Mouse (Mus musculus): Measurements from ENCODE around the gene Tmem223. TPM values are rescaled to one million over a fixed set of nuclear protein-coding genes. Genes with fewer than 3 reads are reported as not detected.

The Tmem223 gene
- polyA plus RNA-seq, 1 experiment from 2014 or later, result 253 TPM

GRCm38 (mm10) chr19:8756635-8757387 lies 14.0 kb upstream of the Tmem223 start, which contains the start of gene Nxf1:
Gene Nxf1, plus strand, starts transcription at chr19:8757073.
- peak within 1 kb of the TSS; percentile 97 for H3K4me3 ChIP-seq
- peak; percentile 93 for ATAC-seq (ENCODE audit: low read depth)
- peak within 1 kb of the TSS; percentile 95 for H3K9ac ChIP-seq
- H3K9me3 ChIP-seq, result no peaks in the 10 kb centered on the region
- H3K36me3 ChIP-seq, result peaks cover 38% of the 10 kb centered on the region
- peak within 1 kb of the TSS; percentile 87 for H3K27ac ChIP-seq (replicated peaks)
- no peaks in the 10 kb centered on the region for H3K27me3 ChIP-seq
- H3K4me2 ChIP-seq, result peak within 1 kb of the TSS; percentile 88
- WGBS, result under 1% methylated on average over 75 of the region's 75 CpGs
- peaks cover 34% of the 10 kb centered on the region for H3K4me1 ChIP-seq (replicated peaks)

GRCm38 (mm10) chr19:8757471-8757998 lies 13.3 kb upstream of the Tmem223 start:
- H3K4me3 ChIP-seq, result peak overlapping the region; percentile 97
- 5% methylated on average over 14 of the region's 14 CpGs for WGBS
- ATAC-seq (ENCODE audit: low read depth), result no peak
- H3K36me3 ChIP-seq, result peaks cover 38% of the 10 kb centered on the region
- H3K4me2 ChIP-seq, result peak overlapping the region; percentile 88
- no peaks in the 10 kb centered on the region for H3K9me3 ChIP-seq
- H3K27ac ChIP-seq (replicated peaks), result peak overlapping the region; percentile 87
- H3K27me3 ChIP-seq, result no peaks in the 10 kb centered on the region
- H3K9ac ChIP-seq, result peak overlapping the region; percentile 95
- peaks cover 34% of the 10 kb centered on the region for H3K4me1 ChIP-seq (replicated peaks)

GRCm38 (mm10) chr19:8758899-8759298 lies 11.9 kb upstream of the Tmem223 start:
- WGBS, result 98% methylated on average over 2 of the region's 2 CpGs
- H3K36me3 ChIP-seq, result peaks cover 39% of the 10 kb centered on the region
- no peak overlapping the region; the same call in 1 of the 2 replicates for H3K4me3 ChIP-seq
- peak overlapping the region; percentile 88 for H3K4me2 ChIP-seq
- peaks cover 34% of the 10 kb centered on the region for H3K4me1 ChIP-seq (replicated peaks)
- H3K9me3 ChIP-seq, result no peaks in the 10 kb centered on the region
- no peak for ATAC-seq (ENCODE audit: low read depth)
- no peak overlapping the region for H3K9ac ChIP-seq
- no peak overlapping the region for H3K27ac ChIP-seq (replicated peaks)
- no peaks in the 10 kb centered on the region for H3K27me3 ChIP-seq

- H3K4me3 ChIP-seq, result no peak overlapping the region
- WGBS, result 89% methylated on average over 2 of the region's 2 CpGs
- H3K9me3 ChIP-seq, result no peaks in the 10 kb centered on the region
- no peak overlapping the region for H3K27ac ChIP-seq (replicated peaks)
- ATAC-seq (ENCODE audit: low read depth), result no peak
- H3K36me3 ChIP-seq, result peaks cover 41% of the 10 kb centered on the region
- H3K4me1 ChIP-seq (replicated peaks), result peaks cover 25% of the 10 kb centered on the region
- H3K4me2 ChIP-seq, result no peak overlapping the region
- H3K9ac ChIP-seq, result no peak overlapping the region
- H3K27me3 ChIP-seq, result no peaks in the 10 kb centered on the region
Measured at GRCm38 (mm10) chr19:8760757-8761156, 10.0 kb upstream of the Tmem223 start.

- no peak for ATAC-seq (ENCODE audit: low read depth)
- Histone ChIP-seq H3K9me3 (no peaks in the 10 kb centered on the region), H3K36me3 (peaks cover 65% of the 10 kb centered on the region), H3K4me1 (replicated peaks) (peaks cover 8% of the 10 kb centered on the region), H3K27me3 (no peaks in the 10 kb centered on the region), H3K9ac (no peak overlapping the region), H3K4me3 (no peak overlapping the region), H3K27ac (replicated peaks) (no peak overlapping the region), H3K4me2 (no peak overlapping the region)
- WGBS, result 95% methylated on average over 4 of the region's 4 CpGs
Measured at GRCm38 (mm10) chr19:8763276-8763675, 7.5 kb upstream of the Tmem223 start.

GRCm38 (mm10) chr19:8765562-8765961 lies 5.2 kb upstream of the Tmem223 start:
- no peak overlapping the region for H3K4me2 ChIP-seq
- no peak overlapping the region for H3K9ac ChIP-seq
- peaks cover 5% of the 10 kb centered on the region for H3K4me1 ChIP-seq (replicated peaks)
- H3K27ac ChIP-seq (replicated peaks), result no peak overlapping the region
- H3K4me3 ChIP-seq, result no peak overlapping the region
- no peaks in the 10 kb centered on the region for H3K9me3 ChIP-seq
- ATAC-seq (ENCODE audit: low read depth), result no peak
- no peaks in the 10 kb centered on the region for H3K27me3 ChIP-seq
- peaks cover 88% of the 10 kb centered on the region for H3K36me3 ChIP-seq
- WGBS, result 97% methylated on average over 9 of the region's 9 CpGs

GRCm38 (mm10) chr19:8772996-8773395 lies 2.2 kb downstream of the Tmem223 start:
- peak overlapping the region; percentile 69 for H3K4me3 ChIP-seq
- no peak overlapping the region for H3K27ac ChIP-seq (replicated peaks)
- H3K27me3 ChIP-seq, result no peaks in the 10 kb centered on the region
- peak overlapping the region; percentile 98; the same call in 1 of the 2 replicates for H3K9ac ChIP-seq
- ATAC-seq (ENCODE audit: low read depth), result no peak
- H3K4me2 ChIP-seq, result peak overlapping the region; percentile 99
- no peaks in the 10 kb centered on the region for H3K9me3 ChIP-seq
- H3K36me3 ChIP-seq, result peaks cover 47% of the 10 kb centered on the region
- H3K4me1 ChIP-seq (replicated peaks), result peaks cover 44% of the 10 kb centered on the region
- 91% methylated on average over 5 of the region's 5 CpGs for WGBS

GRCm38 (mm10) chr19:8773409-8773808 lies 2.6 kb downstream of the Tmem223 start:
- WGBS, result 62% methylated on average over 6 of the region's 6 CpGs
- no peak for ATAC-seq (ENCODE audit: low read depth)
- H3K27me3 ChIP-seq, result no peaks in the 10 kb centered on the region

GRCm38 (mm10) chr19:8774086-8774835 lies 3.5 kb downstream of the Tmem223 start, which contains the start of gene Tmem179b:
Gene Tmem179b, minus strand, starts transcription at chr19:8774467.
- peak; percentile 94 for ATAC-seq (ENCODE audit: low read depth)
- peak within 1 kb of the TSS; percentile 69 for H3K4me3 ChIP-seq
- WGBS, result under 1% methylated on average over 68 of the region's 68 CpGs
- peak within 1 kb of the TSS; percentile 98 for H3K9ac ChIP-seq
- H3K27ac ChIP-seq (replicated peaks), result peak within 1 kb of the TSS; percentile 99
- H3K36me3 ChIP-seq, result peaks cover 44% of the 10 kb centered on the region
- H3K4me1 ChIP-seq (replicated peaks), result peaks cover 44% of the 10 kb centered on the region
- no peaks in the 10 kb centered on the region for H3K27me3 ChIP-seq
- H3K4me2 ChIP-seq, result peak within 1 kb of the TSS; percentile 99
- H3K9me3 ChIP-seq, result no peaks in the 10 kb centered on the region

More at GRCm38 (mm10) chr19:8773409-8773808, 2.6 kb downstream of the Tmem223 start:
- Histone ChIP-seq H3K4me3 (peak overlapping the region; percentile 69), H3K4me2 (peak overlapping the region; percentile 99), H3K9ac (peak overlapping the region; percentile 98), H3K4me1 (replicated peaks) (peaks cover 44% of the 10 kb centered on the region), H3K9me3 (no peaks in the 10 kb centered on the region), H3K36me3 (peaks cover 47% of the 10 kb centered on the region), H3K27ac (replicated peaks) (peak overlapping the region; percentile 99)

GRCm38 (mm10) chr19:8774951-8775421 lies 4.2 kb downstream of the Tmem223 start:
- peak; percentile 37 for ATAC-seq (ENCODE audit: low read depth)
- 8% methylated on average over 20 of the region's 20 CpGs for WGBS
- Histone ChIP-seq H3K4me3 (peak overlapping the region; percentile 69), H3K9ac (peak overlapping the region; percentile 98), H3K4me2 (peak overlapping the region; percentile 99), H3K36me3 (peaks cover 41% of the 10 kb centered on the region), H3K9me3 (no peaks in the 10 kb centered on the region), H3K4me1 (replicated peaks) (peaks cover 44% of the 10 kb centered on the region), H3K27me3 (no peaks in the 10 kb centered on the region), H3K27ac (replicated peaks) (peak overlapping the region; percentile 99)

- H3K4me1 ChIP-seq (replicated peaks), result peaks cover 22% of the 10 kb centered on the region
- under 1% methylated on average over 32 of the region's 32 CpGs for WGBS
- H3K9me3 ChIP-seq, result no peaks in the 10 kb centered on the region
- H3K4me2 ChIP-seq, result peak within 1 kb of the TSS; percentile 65
- H3K36me3 ChIP-seq, result peaks cover 33% of the 10 kb centered on the region
- peak within 1 kb of the TSS; percentile 69 for H3K4me3 ChIP-seq
- ATAC-seq (ENCODE audit: low read depth), result peak; percentile 100
- H3K9ac ChIP-seq, result peak within 1 kb of the TSS; percentile 77
- H3K27me3 ChIP-seq, result no peaks in the 10 kb centered on the region
- H3K27ac ChIP-seq (replicated peaks), result peak within 1 kb of the TSS; percentile 76
Measured at GRCm38 (mm10) chr19:8786008-8786781, 15.4 kb downstream of the Tmem223 start, which contains the start of gene Taf6l. Gene Taf6l, minus strand, starts transcription at chr19:8786417.

Data from neural tube, embryonic 13.5 days (tissue).